Mouse (Mus musculus): Measurements from ENCODE around the gene Tbx1.

- TF ChIP-seq CTCF (IDR thresholded peaks at IDR 0.05; ENCODE audit: control insufficient read depth, insufficient read depth, insufficient replicate concordance, low read depth, low read length) = no peak
- no peak for TF ChIP-seq POLR2A (IDR thresholded peaks at IDR 0.05; ENCODE audit: control insufficient read depth, low read depth, low read length)
Measured at GRCm38 (mm10) chr16:18627163-18627562, 36.7 kb upstream of the Tbx1 start.

Measured in testis, adult 2 months (tissue).